Mouse (Mus musculus): ENCODE results near the gene Sipa1l2. TPM values are rescaled to one million over a fixed set of nuclear protein-coding genes. Genes with fewer than 3 reads are reported as not detected.

The Sipa1l2 gene
- total RNA-seq, 1 experiment from 2014 or later: 1.1 TPM

DNA sequence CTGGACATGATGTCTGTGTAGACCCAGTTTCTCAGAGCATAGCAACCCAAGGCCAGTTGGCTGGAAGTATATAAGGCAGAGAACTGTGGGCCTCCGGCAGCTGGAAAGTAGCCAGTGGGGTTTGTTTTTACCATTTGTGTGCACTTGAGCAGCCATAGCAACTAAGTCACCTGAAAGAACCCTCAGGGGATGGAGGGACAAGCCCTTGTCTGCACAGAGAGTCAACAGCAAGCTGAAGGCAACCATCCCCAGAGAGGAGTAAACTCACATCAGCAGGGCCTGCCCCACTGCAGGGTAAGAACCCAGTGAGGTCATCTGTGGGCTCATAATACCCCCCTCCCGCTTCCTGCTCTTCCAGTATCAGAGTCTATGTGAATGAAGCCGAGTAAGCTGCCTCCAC lies 14.7 kb upstream of the Sipa1l2 start:
- ATAC-seq (replicated peaks; ENCODE audit: low read depth, poor library complexity, severe bottlenecking): no peak

DNA sequence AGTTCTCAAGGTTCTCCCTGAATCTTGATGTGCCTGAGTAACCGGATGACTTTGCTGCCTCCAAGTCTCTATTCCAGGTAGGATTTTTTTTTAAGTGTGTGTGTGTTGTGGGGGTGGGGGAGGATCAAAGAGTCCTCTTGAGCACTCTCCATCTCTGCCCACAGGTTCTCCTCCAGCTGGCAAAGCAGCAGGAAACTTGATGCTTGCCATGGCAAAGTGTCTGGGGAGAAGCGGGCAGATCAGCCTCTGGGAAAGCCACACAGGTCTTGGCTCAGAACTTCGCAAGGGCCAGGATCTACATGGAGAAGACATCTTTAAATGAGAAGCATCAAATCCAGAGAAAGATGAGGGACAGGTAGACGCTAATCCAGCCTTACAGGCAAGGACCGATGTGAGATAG lies 10.8 kb upstream of the Sipa1l2 start:
- no peak for ATAC-seq (replicated peaks; ENCODE audit: low read depth, poor library complexity, severe bottlenecking)

DNA sequence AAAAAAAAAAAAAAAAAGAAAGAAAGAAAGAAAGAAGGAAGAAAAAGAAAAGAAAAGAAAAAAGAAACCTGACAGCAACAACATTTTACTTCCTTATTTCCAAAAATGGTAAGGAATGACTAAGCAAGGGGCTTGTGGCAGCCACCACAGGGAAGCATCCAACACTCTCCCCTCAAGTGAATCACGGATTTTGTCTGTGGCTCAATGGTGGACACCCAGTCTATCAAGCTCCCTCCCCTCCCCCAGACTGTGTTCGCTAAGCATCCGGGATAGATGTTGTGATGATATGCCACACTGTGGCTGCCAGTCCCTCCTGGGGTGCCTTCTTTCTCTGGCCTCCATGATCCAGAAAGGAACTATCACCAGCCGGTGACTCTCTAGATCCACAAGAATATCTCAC lies 6.5 kb upstream of the Sipa1l2 start:
- ATAC-seq (replicated peaks; ENCODE audit: low read depth, poor library complexity, severe bottlenecking): peak; percentile 57; the same call in 1 of the 2 replicates

DNA sequence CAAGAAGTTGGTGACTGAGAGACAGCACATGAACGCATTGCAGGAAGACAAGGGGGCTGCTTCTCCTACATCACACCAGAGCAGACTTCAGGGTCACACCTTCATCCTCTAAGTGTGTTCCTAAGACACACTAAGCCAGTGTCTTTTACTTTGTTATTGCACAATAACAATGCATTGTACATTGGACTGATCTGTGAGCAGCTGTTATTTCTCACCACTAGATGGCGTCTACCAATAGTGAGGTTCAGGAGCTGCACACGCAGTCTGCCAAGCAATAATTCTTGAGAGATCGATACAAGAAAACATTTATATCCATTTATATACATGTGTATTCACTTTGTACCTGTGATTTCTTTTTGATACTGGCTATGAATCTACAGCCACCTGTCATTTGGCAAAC lies 4.7 kb upstream of the Sipa1l2 start:
- ATAC-seq (replicated peaks; ENCODE audit: low read depth, poor library complexity, severe bottlenecking): peak; percentile 51; the same call in 1 of the 2 replicates

DNA sequence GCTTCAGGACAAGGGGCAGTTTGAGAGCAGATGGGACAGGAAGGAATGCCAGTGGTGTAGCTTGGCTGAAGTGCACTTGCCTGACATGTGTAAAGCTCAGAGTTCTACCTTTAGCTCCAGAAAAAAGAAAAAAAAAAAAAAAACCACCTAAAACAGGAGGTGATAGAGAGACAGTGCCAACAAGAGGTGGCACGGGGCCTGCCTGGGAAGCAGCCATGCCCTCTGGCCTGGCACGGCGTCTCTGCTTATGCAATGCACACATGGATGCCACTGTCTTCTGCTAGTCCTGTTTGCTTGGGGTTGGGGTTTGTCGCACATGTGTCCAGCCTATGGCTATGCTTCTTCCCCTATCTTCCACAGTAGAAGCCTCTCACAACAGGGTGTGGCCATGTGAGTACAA lies 2.6 kb upstream of the Sipa1l2 start:
- ATAC-seq (replicated peaks; ENCODE audit: low read depth, poor library complexity, severe bottlenecking): no peak

DNA sequence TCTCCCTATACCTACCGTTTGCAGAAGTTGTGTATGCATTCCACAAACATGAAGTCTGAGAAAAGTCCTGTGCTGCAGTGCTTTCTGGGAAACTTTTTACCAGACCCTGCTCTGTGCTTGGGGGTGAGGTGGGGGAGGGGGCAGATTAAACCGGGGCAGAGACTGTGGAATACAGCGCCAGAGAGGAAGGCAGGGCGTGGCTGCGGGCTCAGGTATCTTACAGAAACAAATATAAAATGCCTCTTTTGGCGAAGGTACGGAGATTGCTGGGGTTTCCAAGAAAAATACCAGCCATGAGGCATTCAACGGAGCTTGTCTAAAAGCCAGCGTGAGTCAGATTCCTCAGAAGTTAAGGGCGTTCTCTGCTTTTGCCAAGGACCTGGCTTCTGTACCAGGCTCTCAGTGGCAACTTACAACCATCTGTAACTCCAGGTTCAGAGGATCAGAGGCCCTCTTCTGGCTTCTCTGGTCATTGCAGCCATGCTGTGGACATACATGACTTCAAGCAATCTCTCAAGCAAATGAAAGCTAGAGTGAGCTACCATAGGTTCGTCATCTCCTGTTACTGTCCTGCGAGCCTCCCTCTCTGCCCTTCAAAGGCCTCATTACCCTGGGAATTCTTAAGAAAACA lies 1.3 kb upstream of the Sipa1l2 start:
- no peak for ATAC-seq (replicated peaks; ENCODE audit: low read depth, poor library complexity, severe bottlenecking)

DNA sequence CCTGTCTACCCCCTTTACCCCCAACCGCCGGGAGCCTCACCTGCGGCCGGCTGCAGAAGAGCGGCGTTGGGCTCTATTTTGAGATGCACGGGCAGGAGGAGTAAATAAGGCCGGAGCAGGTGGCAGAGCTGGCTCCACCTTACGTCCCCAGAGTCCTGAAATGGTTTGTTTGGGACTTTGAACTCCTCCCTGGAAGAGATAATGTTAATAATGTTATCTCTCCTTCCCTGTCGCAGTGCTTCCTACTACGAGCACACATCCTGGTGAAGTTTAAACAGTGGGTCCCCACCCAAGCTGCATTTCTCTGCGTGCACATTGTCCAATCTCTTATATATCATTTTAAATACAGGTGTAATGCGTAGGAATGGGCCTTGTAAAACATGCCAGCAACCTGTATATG lies 781 bp upstream of the Sipa1l2 start:
- ATAC-seq (replicated peaks; ENCODE audit: low read depth, poor library complexity, severe bottlenecking): no peak

DNA sequence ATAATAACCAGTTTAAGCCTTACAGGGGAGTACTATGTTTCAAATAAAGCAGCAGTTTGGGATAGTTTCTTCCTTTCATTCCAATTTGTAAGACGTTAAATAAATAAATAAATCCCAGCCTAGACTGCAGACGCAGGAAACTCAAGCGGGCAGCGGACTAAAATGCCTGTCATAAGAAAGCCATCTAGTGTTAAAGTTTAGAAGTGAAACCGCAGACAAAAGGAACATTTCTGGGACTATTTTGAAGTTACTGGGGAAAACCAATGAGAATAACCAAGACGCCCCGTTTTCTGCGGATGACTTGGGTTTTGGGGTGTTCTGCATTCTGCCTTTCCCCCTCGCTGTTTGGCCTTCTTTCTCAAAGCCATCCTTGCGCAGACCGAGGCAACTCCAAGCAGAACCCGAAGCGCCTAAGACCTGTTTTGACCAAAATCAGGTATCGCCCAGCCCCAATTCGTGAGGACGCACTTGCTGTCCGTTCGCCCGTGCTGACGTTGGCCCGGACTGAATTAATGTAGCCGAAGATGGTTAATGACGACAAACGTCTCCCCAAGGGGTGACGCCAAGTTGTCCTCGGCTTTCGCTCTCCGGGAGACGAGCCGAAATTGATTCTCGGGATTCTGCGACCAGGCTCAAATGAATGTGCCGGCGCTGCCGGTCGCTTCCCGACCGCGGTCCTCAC lies 616 bp downstream of the Sipa1l2 start:
- ATAC-seq (replicated peaks; ENCODE audit: low read depth, poor library complexity, severe bottlenecking): peak; percentile 21; the same call in 1 of the 2 replicates

DNA sequence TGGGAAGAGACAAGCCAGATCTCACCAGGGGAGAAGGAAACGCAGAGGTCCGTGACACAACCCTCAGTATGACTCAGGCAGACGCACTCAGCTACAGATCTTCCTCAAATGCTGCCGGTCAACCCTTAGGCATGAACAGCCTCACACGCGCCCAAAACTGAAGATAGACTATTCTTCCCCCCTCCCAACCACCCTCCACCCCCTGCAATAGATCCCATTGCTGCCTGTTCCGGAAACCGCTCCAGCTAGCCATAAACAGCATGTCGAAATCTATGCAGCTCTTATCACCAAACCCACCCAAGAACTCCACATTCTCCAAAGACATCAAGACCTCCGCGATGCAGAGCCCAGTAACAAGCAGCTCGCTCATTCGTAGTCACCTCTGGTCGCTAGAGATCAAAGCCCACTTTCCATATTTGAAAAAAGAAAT lies 1.2 kb downstream of the Sipa1l2 start:
- ATAC-seq (replicated peaks; ENCODE audit: low read depth, poor library complexity, severe bottlenecking): peak; percentile 59

DNA sequence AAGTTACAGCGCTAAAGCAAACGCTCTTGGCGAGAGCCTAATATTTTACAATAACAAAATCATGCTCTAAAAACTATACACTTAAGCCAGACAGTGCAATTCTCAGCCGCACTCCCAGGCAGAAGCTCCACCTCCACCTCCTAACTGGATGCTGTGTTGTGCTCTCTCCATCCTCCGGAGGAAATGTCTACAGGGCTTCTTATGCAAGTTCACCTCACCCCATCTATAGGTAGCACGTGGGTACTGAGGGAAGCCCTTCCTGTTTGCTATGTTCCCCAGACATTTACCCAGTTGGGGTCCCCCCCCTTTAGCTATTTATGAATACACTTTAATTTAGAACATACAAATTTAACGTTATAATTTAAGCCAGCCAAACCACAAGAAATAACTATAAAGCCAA lies 2.0 kb downstream of the Sipa1l2 start:
- ATAC-seq (replicated peaks; ENCODE audit: low read depth, poor library complexity, severe bottlenecking): no peak

DNA sequence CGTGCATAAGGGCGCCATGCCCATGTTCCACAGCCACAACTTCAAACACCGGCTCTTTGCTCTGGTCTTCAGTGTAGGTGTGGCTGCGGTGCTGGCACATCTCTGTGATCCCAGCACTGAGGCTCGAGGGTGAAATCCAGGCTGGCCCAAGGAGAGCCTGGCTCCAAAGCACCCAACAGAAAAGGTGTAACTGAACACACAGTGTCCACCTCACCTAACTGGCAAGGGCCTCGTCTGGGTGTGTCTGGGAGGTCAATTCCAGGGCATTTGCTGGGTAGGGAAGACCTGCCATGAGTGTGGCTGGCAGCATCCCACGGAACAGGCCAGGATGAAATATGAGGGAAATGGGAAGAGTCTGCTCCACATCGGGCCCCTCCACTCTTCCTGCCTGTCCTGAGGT lies 6.7 kb downstream of the Sipa1l2 start:
- no peak for ATAC-seq (replicated peaks; ENCODE audit: low read depth, poor library complexity, severe bottlenecking)

DNA sequence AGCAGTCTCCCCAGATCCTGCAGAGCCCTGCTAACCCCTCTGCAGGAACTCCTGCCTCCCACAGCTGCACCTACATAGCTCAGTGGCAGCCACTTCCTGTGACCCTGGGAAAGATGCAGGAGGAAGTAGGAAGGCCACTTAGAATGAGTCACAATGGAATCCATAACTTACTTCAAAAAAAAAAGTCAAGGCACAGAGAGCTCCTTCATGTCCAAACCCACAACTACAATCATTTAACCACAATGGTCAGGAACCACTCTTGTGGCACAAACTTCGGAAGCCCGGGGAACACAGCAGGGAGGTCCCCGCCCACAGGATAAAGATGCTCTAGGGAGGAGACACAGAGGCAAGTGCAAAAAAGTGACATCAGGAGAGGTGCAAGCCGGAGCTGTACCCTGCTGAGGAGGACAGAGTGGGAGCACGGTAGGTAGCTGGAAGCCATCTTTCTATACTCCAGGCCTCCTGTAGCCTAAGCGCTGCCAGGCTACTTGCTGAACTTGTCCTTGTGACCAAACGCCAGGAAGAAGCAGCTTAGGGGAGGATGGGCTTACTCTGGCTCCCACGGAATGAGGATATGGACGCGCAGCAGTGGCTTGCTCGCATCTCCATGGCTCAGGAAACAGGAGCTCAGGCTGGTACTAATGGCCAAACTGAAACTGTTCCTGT lies 8.7 kb downstream of the Sipa1l2 start:
- ATAC-seq (replicated peaks; ENCODE audit: low read depth, poor library complexity, severe bottlenecking): peak; percentile 79

DNA sequence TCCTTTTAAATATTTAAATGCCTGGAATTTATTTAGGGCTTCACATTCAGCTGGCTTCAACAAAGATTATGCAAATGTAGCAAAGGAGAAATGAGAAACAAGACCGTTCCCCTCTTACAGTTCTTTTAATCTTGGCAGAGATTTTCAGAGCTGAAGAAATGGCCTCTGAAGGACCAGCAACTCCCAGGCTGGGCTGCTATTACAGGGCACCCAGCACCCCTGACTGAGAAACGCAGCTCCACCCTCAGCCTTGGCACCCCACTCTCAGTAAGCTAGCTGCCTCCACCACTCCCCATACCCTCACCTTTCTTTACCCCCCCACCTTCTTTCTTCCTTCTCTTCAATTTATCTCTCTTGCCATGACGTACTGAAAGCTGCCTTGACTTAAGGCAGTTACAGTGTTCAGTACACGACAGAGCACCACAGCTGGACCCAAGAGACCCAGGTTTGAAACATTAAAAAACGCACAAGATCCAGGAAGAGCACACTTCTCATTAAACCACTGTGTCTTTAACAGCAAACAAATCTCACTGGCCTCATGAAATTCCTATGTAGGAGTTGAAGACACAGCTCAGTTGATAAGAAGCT lies 10.4 kb downstream of the Sipa1l2 start:
- no peak for ATAC-seq (replicated peaks; ENCODE audit: low read depth, poor library complexity, severe bottlenecking)

DNA sequence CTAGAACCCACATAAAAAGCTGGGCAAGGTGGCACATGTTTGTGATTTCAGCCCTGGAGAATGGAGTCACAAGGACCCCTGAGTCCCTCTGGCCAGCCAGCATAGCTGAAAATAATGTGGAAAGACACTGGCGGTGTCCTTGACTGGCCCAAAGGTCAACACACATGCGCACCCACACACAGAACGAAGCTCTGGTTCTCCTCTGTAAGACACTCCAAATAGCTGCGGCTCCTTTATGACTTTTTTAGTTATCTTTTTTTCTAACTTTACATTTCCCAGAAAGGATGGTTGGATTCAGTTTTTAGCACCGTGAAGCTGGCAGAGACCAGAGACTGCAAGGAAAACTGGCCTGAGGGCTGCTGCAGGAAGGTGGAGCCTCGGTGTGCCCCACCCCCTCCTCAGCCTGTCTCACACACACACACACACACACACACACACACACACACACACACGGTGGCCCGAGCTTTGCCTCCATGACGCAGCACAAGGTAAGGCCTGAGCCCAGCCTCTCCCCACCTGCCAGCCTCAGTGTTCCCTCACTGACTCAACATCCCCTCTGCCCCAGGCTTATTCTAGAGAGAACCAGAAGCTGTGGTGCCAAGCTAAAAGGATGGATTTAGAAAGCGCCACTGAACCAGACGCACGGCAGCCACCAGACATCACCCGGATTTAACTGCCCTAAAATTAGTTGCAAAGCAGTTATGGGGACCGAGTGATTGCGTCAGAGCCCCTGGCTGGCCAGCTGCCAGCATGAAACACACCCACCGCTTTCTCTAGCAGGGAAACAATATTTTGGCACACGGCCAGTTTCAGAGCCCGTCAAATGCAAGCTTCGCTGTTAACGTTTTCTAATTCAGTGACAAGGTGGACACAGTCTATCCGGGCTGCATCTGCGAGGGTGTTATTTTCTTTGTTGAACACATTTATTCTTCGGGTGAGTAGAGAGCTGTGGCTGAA lies 11.2 kb downstream of the Sipa1l2 start:
- ATAC-seq (replicated peaks; ENCODE audit: low read depth, poor library complexity, severe bottlenecking): peak; percentile 53

DNA sequence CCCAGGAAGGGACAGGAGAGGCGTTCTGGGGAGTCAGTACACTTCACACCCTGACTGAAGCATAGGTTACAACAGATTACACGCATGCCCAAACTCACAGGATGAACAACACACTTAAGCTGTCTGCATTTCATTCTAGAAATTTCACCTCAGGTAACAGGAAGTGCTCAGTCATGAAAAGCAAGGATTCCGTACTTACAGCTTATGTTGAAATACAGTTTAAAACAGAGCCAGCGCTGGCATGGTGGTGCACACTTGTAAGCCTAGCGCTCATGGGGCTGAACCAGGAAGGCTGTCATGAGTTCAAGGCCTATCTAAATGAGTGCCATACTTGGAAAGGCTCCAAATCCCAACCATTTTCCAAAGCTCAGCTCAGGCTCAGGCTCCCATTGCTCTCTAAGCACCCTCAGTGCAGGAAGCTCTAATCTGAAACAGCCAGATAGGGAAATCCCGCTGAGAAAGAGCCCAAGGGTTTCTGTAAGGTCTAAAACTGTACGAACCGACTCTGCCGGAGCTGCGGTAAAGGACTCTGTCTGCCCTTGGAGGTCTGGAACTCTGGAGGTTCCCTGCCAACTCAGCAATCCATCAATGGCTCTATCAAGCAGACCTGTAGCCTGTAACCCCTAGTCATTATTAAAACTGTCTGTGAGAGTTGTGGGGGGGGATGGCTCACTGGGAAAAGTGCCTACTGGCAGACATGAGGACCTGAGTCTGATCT lies 12.1 kb downstream of the Sipa1l2 start:
- ATAC-seq (replicated peaks; ENCODE audit: low read depth, poor library complexity, severe bottlenecking): no peak

DNA sequence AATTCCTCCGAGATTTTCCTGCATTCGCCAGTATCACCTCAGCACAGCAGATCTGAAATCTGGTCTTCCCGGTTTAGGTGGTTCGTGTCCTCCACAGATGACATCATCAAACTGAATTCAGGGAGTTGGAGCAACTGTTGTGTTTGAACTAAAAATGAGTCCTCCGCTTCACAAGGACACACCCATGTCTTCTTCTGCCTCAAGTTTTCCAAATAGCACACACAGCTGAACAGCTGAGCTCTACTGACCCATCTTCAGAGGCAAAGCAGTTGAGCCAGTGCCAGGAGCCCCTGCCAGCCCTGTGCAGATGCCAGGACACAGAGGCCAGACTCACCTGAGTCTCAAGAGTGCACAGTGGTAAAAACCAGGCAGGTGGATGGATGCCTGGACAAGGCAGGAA lies 12.9 kb downstream of the Sipa1l2 start:
- ATAC-seq (replicated peaks; ENCODE audit: low read depth, poor library complexity, severe bottlenecking): no peak

DNA sequence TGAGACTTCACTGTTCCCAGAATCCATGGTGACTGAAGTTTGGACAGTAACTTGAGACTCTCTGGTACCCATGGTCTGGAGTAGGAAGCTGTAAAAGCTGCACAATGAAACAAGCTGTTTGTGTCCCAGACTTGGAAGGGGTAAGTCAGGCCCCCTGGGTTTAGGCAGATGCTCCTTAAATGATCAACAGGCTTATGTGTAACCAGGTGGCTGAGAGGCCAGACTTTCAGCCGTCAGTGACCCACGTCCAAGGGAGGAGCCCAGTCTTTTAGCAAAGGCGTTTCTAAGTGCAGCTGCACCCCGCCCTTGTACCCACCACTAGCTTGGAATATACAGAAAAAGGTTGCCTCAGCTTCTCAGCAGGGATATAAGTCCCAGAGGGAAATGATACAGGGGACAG lies 19.0 kb downstream of the Sipa1l2 start:
- ATAC-seq (replicated peaks; ENCODE audit: low read depth, poor library complexity, severe bottlenecking): no peak

DNA sequence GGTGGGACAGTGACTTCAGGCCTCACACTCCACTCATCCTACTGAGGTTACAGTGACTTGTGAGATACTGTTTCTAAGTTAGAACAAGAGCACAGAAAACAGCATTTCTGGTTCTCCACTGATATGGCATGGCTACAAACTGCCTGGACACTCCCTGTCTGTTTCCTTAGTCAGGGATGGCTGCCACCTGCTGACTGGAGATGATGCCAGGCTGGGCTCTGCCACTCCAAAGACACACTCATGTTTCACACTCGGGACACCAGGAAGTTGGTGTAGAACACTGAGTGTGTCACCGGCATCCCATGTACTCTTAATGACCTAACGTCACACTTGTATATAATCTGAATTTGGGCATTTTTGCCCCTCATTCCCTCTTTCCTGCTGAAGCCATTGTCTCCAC lies 22.3 kb downstream of the Sipa1l2 start:
- no peak for ATAC-seq (replicated peaks; ENCODE audit: low read depth, poor library complexity, severe bottlenecking)

DNA sequence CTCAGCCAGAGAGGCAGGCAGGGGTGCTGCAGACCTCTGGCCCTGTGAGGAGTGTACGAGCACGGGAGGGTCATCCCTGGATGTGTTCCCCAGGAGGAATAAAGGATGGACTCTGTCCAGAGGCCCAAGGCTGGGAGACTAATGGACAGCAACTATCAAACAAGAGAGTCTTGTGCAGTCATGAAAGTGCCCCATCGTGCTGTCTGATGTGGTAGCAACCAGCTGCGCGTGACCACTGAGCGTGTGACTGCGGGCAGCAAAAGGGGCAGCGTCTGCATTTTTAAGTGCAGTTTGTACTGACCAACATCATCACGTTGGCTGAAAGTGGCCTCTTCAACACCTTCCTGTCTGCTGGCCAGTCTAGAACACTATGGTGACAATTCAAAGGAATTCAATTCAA lies 23.7 kb downstream of the Sipa1l2 start:
- no peak for ATAC-seq (replicated peaks; ENCODE audit: low read depth, poor library complexity, severe bottlenecking)
